Mouse (Mus musculus): ENCODE measurements at regions not wholly inside any gene's neighbourhood (a gene's known extent, or its start where the extent isn't known, plus 50 kb on each side); places are given as distances from the start of the nearest gene placed in this dataset.

- no peak for TF ChIP-seq CTCF (IDR thresholded peaks at IDR 0.05; ENCODE audit: low read depth)
- no peak for TF ChIP-seq EP300 (IDR thresholded peaks at IDR 0.05; ENCODE audit: low read depth)
These were observed 135.9 kb downstream of the Ogfrl1 start for GRCm38 (mm10) chr1:23261652-23262051.
